Mouse (Mus musculus): ENCODE data around the gene Otop2. TPM values are rescaled to one million over a fixed set of nuclear protein-coding genes. Genes with fewer than 3 reads are reported as not detected.
A peak's percentile ranks its signal among the peaks of the same experiment; 100 is the strongest.

Otop2 gene
- polyA plus RNA-seq, 1 experiment from 2014 or later = not detected

GRCm38 (mm10) chr11:115366706-115367394 lies 59.9 kb downstream of the Otop2 start:
- Histone ChIP-seq H3K27ac (no peak overlapping the region), H3K36me3 (ENCODE audit: inconsistent target) (no peaks in the 10 kb centered on the region), H3K4me3 (ENCODE audit: inconsistent target) (no peak overlapping the region), H3K79me2 (ENCODE audit: inconsistent target) (no peaks in the 10 kb centered on the region)
- 6% methylated on average over 28 of the region's 28 CpGs for WGBS (ENCODE audit: missing documents)

GRCm38 (mm10) chr11:115367395-115367944 lies 60.5 kb downstream of the Otop2 start, which contains the start of gene Hid1:
Gene Hid1, minus strand, starts transcription at chr11:115367756.
- Histone ChIP-seq H3K36me3 (ENCODE audit: inconsistent target) (no peaks in the 10 kb centered on the region), H3K27ac (no peak within 1 kb of the TSS), H3K79me2 (ENCODE audit: inconsistent target) (no peaks in the 10 kb centered on the region), H3K4me3 (ENCODE audit: inconsistent target) (no peak within 1 kb of the TSS)
- 2% methylated on average over 39 of the region's 39 CpGs for WGBS (ENCODE audit: missing documents)

- H3K4me3 ChIP-seq (ENCODE audit: inconsistent target) = no peak overlapping the region
- H3K27ac ChIP-seq = no peak overlapping the region
- 70% methylated on average over 7 of the region's 7 CpGs for WGBS (ENCODE audit: missing documents)
- H3K79me2 ChIP-seq (ENCODE audit: inconsistent target) = no peaks in the 10 kb centered on the region
- H3K36me3 ChIP-seq (ENCODE audit: inconsistent target) = no peaks in the 10 kb centered on the region
These were observed 63.4 kb downstream of the Otop2 start for GRCm38 (mm10) chr11:115370368-115370767.

GRCm38 (mm10) chr11:115371354-115371753 lies 64.4 kb downstream of the Otop2 start:
- no peak overlapping the region for H3K4me3 ChIP-seq (ENCODE audit: inconsistent target)
- 88% methylated on average over 8 of the region's 8 CpGs for WGBS (ENCODE audit: missing documents)
- no peak overlapping the region for H3K27ac ChIP-seq

GRCm38 (mm10) chr11:115372015-115372414 lies 65.1 kb downstream of the Otop2 start:
- 73% methylated on average over 1 of the region's 1 CpGs for WGBS (ENCODE audit: missing documents)

More at GRCm38 (mm10) chr11:115371354-115371753, 64.4 kb downstream of the Otop2 start:
- Histone ChIP-seq H3K36me3 (ENCODE audit: inconsistent target) (no peaks in the 10 kb centered on the region), H3K79me2 (ENCODE audit: inconsistent target) (no peaks in the 10 kb centered on the region)

GRCm38 (mm10) chr11:115372737-115373136 lies 65.8 kb downstream of the Otop2 start:
- H3K27ac ChIP-seq = no peak overlapping the region
- H3K36me3 ChIP-seq (ENCODE audit: inconsistent target) = no peaks in the 10 kb centered on the region
- 79% methylated on average over 2 of the region's 2 CpGs for WGBS (ENCODE audit: missing documents)
- H3K79me2 ChIP-seq (ENCODE audit: inconsistent target) = no peaks in the 10 kb centered on the region
- no peak overlapping the region for H3K4me3 ChIP-seq (ENCODE audit: inconsistent target)

More at GRCm38 (mm10) chr11:115372015-115372414, 65.1 kb downstream of the Otop2 start:
- Histone ChIP-seq H3K36me3 (ENCODE audit: inconsistent target) (no peaks in the 10 kb centered on the region), H3K4me3 (ENCODE audit: inconsistent target) (no peak overlapping the region), H3K79me2 (ENCODE audit: inconsistent target) (no peaks in the 10 kb centered on the region), H3K27ac (no peak overlapping the region)

GRCm38 (mm10) chr11:115373805-115374694 lies 67.1 kb downstream of the Otop2 start:
- 3% methylated on average over 30 of the region's 30 CpGs for WGBS (ENCODE audit: missing documents)
- Histone ChIP-seq H3K4me3 (ENCODE audit: inconsistent target) (peak overlapping the region; percentile 0; the same call in 1 of the 2 replicates), H3K36me3 (ENCODE audit: inconsistent target) (no peaks in the 10 kb centered on the region), H3K27ac (no peak overlapping the region), H3K79me2 (ENCODE audit: inconsistent target) (no peaks in the 10 kb centered on the region)

- WGBS (ENCODE audit: missing documents) = 69% methylated on average over 12 of the region's 12 CpGs
- H3K4me3 ChIP-seq (ENCODE audit: inconsistent target) = no peak overlapping the region
- H3K36me3 ChIP-seq (ENCODE audit: inconsistent target) = no peaks in the 10 kb centered on the region
- H3K79me2 ChIP-seq (ENCODE audit: inconsistent target) = no peaks in the 10 kb centered on the region
- H3K27ac ChIP-seq = no peak overlapping the region
These were observed 67.9 kb downstream of the Otop2 start for GRCm38 (mm10) chr11:115374695-115375425.

GRCm38 (mm10) chr11:115376722-115377121 lies 69.8 kb downstream of the Otop2 start:
- Histone ChIP-seq H3K36me3 (ENCODE audit: inconsistent target) (no peaks in the 10 kb centered on the region), H3K27ac (no peak overlapping the region), H3K79me2 (ENCODE audit: inconsistent target) (no peaks in the 10 kb centered on the region), H3K4me3 (ENCODE audit: inconsistent target) (no peak overlapping the region)
- 53% methylated on average over 7 of the region's 7 CpGs for WGBS (ENCODE audit: missing documents)

- WGBS (ENCODE audit: missing documents) = 89% methylated on average over 4 of the region's 4 CpGs
- Histone ChIP-seq H3K36me3 (ENCODE audit: inconsistent target) (no peaks in the 10 kb centered on the region), H3K79me2 (ENCODE audit: inconsistent target) (no peaks in the 10 kb centered on the region)
These were observed 70.3 kb downstream of the Otop2 start for GRCm38 (mm10) chr11:115377254-115377653.

GRCm38 (mm10) chr11:115377854-115378253 lies 70.9 kb downstream of the Otop2 start:
- H3K27ac ChIP-seq = no peak overlapping the region
- H3K36me3 ChIP-seq (ENCODE audit: inconsistent target) = no peaks in the 10 kb centered on the region
- H3K79me2 ChIP-seq (ENCODE audit: inconsistent target) = no peaks in the 10 kb centered on the region
- 97% methylated on average over 7 of the region's 7 CpGs for WGBS (ENCODE audit: missing documents)
- no peak overlapping the region for H3K4me3 ChIP-seq (ENCODE audit: inconsistent target)

More at GRCm38 (mm10) chr11:115377254-115377653, 70.3 kb downstream of the Otop2 start:
- H3K27ac ChIP-seq = no peak overlapping the region
- H3K4me3 ChIP-seq (ENCODE audit: inconsistent target) = no peak overlapping the region

GRCm38 (mm10) chr11:115381276-115381675 lies 74.3 kb downstream of the Otop2 start:
- H3K27ac ChIP-seq = no peak overlapping the region
- WGBS (ENCODE audit: missing documents) = 70% methylated on average over 9 of the region's 9 CpGs
- H3K36me3 ChIP-seq (ENCODE audit: inconsistent target) = no peaks in the 10 kb centered on the region
- no peaks in the 10 kb centered on the region for H3K79me2 ChIP-seq (ENCODE audit: inconsistent target)
- H3K4me3 ChIP-seq (ENCODE audit: inconsistent target) = no peak overlapping the region

All from macrophage (primary cell).